Mouse (Mus musculus): ENCODE measurements around the gene Slc38a10. TPM values are rescaled to one million over a fixed set of nuclear protein-coding genes. Genes with fewer than 3 reads are reported as not detected.
A peak's percentile ranks its signal among the peaks of the same experiment; 100 is the strongest.

Slc38a10 gene
- polyA plus RNA-seq, 1 experiment from 2014 or later = 83.7 TPM

DNA sequence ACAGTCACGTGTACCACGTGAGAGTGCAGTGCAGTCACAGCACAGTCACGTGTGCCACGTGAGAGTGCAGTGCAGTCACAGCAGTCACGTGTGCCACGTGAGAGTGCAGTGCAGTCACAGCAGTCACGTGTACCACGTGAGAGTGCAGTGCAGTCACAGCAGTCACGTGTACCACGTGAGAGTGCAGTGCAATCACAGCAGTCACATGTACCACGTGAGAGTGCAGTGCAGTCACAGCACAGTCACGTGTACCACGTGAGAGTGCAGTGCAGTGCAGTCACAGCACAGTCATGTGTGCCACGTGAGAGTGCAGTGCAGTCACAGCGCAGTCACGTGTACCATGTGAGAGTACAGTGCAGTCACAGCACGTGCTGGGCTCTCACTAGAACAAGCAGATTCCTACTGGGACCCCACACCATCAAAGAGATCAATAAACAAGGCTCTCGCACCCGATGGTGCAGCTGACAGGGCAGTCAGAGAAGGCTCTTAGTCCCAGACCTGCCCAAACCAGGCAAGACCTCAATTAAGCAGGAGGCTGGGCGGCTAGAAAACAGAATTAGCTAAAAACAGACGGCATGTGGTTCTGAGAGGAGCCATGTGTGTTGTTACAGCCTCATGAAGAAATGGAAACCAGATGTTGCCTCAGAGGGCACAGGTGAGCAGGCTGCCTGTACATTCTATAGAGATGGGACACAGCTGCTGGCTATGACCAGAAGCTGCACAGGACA is 36.5 kb downstream of the Slc38a10 start:
- Histone ChIP-seq H3K27me3 (replicated peaks) (no peaks in the 10 kb centered on the region), H3K36me3 (peaks cover 62% of the 10 kb centered on the region), H3K27ac (replicated peaks) (no peak overlapping the region), H3K4me2 (no peak overlapping the region), H3K9me3 (no peaks in the 10 kb centered on the region), H3K9ac (no peak overlapping the region), H3K4me3 (no peak overlapping the region), H3K4me1 (peaks cover 43% of the 10 kb centered on the region)
- 91% methylated on average over 21 of the region's 21 CpGs for WGBS
- ATAC-seq (ENCODE audit: extremely low read depth, insufficient number of reproducible peaks, low FRiP score, low TSS enrichment) = no peak

GRCm38 (mm10) chr11:120112136-120112535 is 39.0 kb downstream of the Slc38a10 start:
- peak overlapping the region; percentile 8; the same call in 1 of the 2 replicates for H3K9ac ChIP-seq
- WGBS = 48% methylated on average over 4 of the region's 4 CpGs
- H3K9me3 ChIP-seq = no peaks in the 10 kb centered on the region
- peak; percentile 51; the same call in 1 of the 2 replicates for ATAC-seq (ENCODE audit: extremely low read depth, insufficient number of reproducible peaks, low FRiP score, low TSS enrichment)
- H3K4me3 ChIP-seq = no peak overlapping the region
- H3K4me2 ChIP-seq = 0 out of 2 replicates have a peak overlapping the region, but pooled peaks have one; percentile 11
- no peaks in the 10 kb centered on the region for H3K27me3 ChIP-seq (replicated peaks)
- H3K4me1 ChIP-seq = peaks cover 39% of the 10 kb centered on the region
- H3K36me3 ChIP-seq = peaks cover 65% of the 10 kb centered on the region
- peak overlapping the region; percentile 75 for H3K27ac ChIP-seq (replicated peaks)

GRCm38 (mm10) chr11:120111033-120111432 is 40.1 kb downstream of the Slc38a10 start:
- H3K9me3 ChIP-seq = no peaks in the 10 kb centered on the region
- no peak for ATAC-seq (ENCODE audit: extremely low read depth, insufficient number of reproducible peaks, low FRiP score, low TSS enrichment)
- H3K27ac ChIP-seq (replicated peaks) = peak overlapping the region; percentile 75; the same call in 1 of the 2 replicates
- peaks cover 65% of the 10 kb centered on the region for H3K36me3 ChIP-seq
- H3K4me2 ChIP-seq = no peak overlapping the region
- no peak overlapping the region for H3K4me3 ChIP-seq
- H3K9ac ChIP-seq = 0 out of 2 replicates have a peak overlapping the region, but pooled peaks have one; percentile 8
- no peaks in the 10 kb centered on the region for H3K27me3 ChIP-seq (replicated peaks)
- 4% methylated on average over 2 of the region's 2 CpGs for WGBS
- H3K4me1 ChIP-seq = peaks cover 39% of the 10 kb centered on the region

- peaks cover 65% of the 10 kb centered on the region for H3K36me3 ChIP-seq
- H3K9me3 ChIP-seq = no peaks in the 10 kb centered on the region
- 61% methylated on average over 7 of the region's 7 CpGs for WGBS
- H3K27me3 ChIP-seq (replicated peaks) = no peaks in the 10 kb centered on the region
- no peak for ATAC-seq (ENCODE audit: extremely low read depth, insufficient number of reproducible peaks, low FRiP score, low TSS enrichment)
- no peak overlapping the region for H3K27ac ChIP-seq (replicated peaks)
- no peak overlapping the region for H3K4me2 ChIP-seq
- peaks cover 39% of the 10 kb centered on the region for H3K4me1 ChIP-seq
- 0 out of 2 replicates have a peak overlapping the region, but pooled peaks have one; percentile 8 for H3K9ac ChIP-seq
- H3K4me3 ChIP-seq = no peak overlapping the region
Measured at GRCm38 (mm10) chr11:120110554-120110953, 40.6 kb downstream of the Slc38a10 start.

DNA sequence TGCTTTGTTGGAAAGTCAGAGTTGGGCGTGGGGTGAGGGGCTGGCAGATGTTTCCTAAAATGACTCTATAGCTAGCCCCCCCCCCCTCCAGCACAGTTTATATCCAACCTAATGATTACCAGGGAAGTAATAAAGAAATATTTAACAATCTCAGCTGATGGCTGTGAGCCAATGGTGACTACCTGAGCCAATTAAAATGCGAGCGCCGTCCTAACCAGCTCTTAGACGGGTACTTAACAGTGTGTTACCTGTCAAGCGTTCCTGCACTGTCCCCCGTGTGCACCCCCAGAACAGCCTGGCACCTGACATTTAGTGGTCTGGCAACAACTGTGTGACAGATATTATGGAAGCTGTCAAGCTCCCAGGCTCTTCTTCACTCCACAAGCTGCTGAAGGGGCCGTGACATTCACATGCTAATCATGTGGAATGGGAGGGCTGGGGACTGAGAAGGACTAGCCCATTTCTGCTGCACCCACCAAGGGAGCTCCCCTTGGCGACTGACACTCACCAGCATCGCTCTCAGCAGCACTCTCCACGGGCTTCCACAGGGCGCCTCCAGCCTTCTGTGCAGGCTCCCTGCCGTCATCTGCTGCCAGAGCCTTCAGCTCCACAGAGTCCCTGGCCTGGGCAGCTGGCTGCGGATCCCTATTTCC is 41.5 kb downstream of the Slc38a10 start:
- no peak for ATAC-seq (ENCODE audit: extremely low read depth, insufficient number of reproducible peaks, low FRiP score, low TSS enrichment)
- Histone ChIP-seq H3K9me3 (no peaks in the 10 kb centered on the region), H3K4me3 (no peak overlapping the region), H3K36me3 (peaks cover 65% of the 10 kb centered on the region), H3K27me3 (replicated peaks) (no peaks in the 10 kb centered on the region), H3K4me1 (peaks cover 46% of the 10 kb centered on the region), H3K4me2 (no peak overlapping the region), H3K27ac (replicated peaks) (no peak overlapping the region), H3K9ac (no peak overlapping the region)
- WGBS = 79% methylated on average over 14 of the region's 14 CpGs

DNA sequence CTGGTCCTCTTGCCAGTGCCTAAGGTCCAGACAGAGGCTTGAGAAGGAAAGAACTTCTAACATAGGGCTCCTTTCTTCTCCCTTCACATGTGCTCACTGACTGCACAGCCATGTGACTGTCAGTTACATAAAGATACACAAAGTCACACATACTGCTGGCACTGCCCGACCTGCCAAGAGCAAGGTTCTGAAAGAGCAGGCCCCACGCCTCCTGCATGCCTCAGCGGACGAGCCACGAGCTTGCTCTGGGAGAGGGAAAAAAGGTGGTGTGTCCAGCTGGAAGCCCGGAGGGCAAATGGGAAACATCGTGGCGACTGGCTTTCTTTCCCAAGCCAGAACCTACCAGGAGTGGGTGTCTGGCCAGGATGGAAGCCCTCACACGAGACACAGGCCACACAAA is 43.4 kb downstream of the Slc38a10 start:
- ATAC-seq (ENCODE audit: extremely low read depth, insufficient number of reproducible peaks, low FRiP score, low TSS enrichment) = no peak
- H3K4me1 ChIP-seq = peaks cover 40% of the 10 kb centered on the region
- no peak overlapping the region for H3K9ac ChIP-seq
- H3K4me2 ChIP-seq = no peak overlapping the region
- H3K27me3 ChIP-seq (replicated peaks) = no peaks in the 10 kb centered on the region
- H3K27ac ChIP-seq (replicated peaks) = no peak overlapping the region
- no peaks in the 10 kb centered on the region for H3K9me3 ChIP-seq
- WGBS = 82% methylated on average over 9 of the region's 9 CpGs
- H3K4me3 ChIP-seq = no peak overlapping the region
- H3K36me3 ChIP-seq = peaks cover 73% of the 10 kb centered on the region

DNA sequence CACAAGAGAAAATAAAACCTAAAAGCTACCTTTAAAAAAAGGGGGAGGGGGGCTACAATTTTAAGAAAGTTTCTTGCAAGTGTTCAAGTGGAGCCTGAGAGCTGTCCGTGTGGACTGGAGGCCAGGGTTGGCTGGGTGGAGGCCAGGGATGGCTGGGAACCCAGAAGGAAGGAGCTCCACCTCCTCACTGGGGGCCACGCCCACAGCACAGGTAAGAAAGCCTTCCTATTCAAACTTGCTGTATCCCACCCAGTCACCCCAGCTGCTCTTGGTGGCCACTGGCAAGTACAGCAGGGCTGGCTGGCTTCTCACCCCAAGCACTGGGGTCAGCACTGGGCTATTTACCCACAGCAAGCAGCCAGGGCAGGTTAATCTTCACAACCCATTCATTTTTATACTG is 44.1 kb downstream of the Slc38a10 start:
- Histone ChIP-seq H3K9ac (no peak overlapping the region), H3K4me2 (no peak overlapping the region), H3K4me1 (peaks cover 33% of the 10 kb centered on the region), H3K36me3 (peaks cover 73% of the 10 kb centered on the region), H3K27ac (replicated peaks) (no peak overlapping the region), H3K9me3 (no peaks in the 10 kb centered on the region), H3K4me3 (no peak overlapping the region), H3K27me3 (replicated peaks) (no peaks in the 10 kb centered on the region)
- WGBS = 73% methylated on average over 2 of the region's 2 CpGs
- ATAC-seq (ENCODE audit: extremely low read depth, insufficient number of reproducible peaks, low FRiP score, low TSS enrichment) = no peak

- Histone ChIP-seq H3K4me3 (no peak overlapping the region), H3K9ac (peak overlapping the region; percentile 44; the same call in 1 of the 2 replicates), H3K4me1 (peaks cover 34% of the 10 kb centered on the region), H3K9me3 (no peaks in the 10 kb centered on the region), H3K4me2 (no peak overlapping the region), H3K27me3 (replicated peaks) (no peaks in the 10 kb centered on the region), H3K27ac (replicated peaks) (no peak overlapping the region), H3K36me3 (peaks cover 60% of the 10 kb centered on the region)
- WGBS = 82% methylated on average over 3 of the region's 3 CpGs
- no peak for ATAC-seq (ENCODE audit: extremely low read depth, insufficient number of reproducible peaks, low FRiP score, low TSS enrichment)
Measured at GRCm38 (mm10) chr11:120103431-120103997, 47.6 kb downstream of the Slc38a10 start.

DNA sequence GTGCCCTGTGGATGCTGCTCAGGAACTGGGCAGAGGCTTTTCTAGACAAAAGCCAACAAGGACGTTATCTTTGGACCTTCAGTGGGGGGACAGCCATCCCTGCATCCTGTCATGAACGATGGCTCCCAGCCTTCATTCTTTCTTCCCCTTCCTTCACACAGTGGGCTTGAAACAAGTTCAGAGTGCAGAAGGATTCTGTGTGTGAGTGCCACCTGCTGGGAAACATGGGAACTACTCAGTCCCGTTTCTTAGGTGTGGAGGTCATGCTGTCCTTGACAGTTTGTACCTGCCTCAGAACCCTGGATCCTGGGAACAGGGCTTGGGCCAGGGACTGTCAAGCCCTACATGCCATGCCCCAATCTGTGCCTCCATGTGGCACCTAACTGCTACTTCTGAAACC is 50.1 kb downstream of the Slc38a10 start:
- Histone ChIP-seq H3K4me3 (no peak overlapping the region), H3K27me3 (replicated peaks) (no peaks in the 10 kb centered on the region), H3K4me1 (peaks cover 43% of the 10 kb centered on the region), H3K4me2 (no peak overlapping the region), H3K9ac (peak overlapping the region; percentile 61; the same call in 1 of the 2 replicates), H3K27ac (replicated peaks) (peak overlapping the region; percentile 67), H3K36me3 (peaks cover 44% of the 10 kb centered on the region), H3K9me3 (no peaks in the 10 kb centered on the region)
- WGBS = 1% methylated on average over 3 of the region's 3 CpGs
- no peak for ATAC-seq (ENCODE audit: extremely low read depth, insufficient number of reproducible peaks, low FRiP score, low TSS enrichment)

DNA sequence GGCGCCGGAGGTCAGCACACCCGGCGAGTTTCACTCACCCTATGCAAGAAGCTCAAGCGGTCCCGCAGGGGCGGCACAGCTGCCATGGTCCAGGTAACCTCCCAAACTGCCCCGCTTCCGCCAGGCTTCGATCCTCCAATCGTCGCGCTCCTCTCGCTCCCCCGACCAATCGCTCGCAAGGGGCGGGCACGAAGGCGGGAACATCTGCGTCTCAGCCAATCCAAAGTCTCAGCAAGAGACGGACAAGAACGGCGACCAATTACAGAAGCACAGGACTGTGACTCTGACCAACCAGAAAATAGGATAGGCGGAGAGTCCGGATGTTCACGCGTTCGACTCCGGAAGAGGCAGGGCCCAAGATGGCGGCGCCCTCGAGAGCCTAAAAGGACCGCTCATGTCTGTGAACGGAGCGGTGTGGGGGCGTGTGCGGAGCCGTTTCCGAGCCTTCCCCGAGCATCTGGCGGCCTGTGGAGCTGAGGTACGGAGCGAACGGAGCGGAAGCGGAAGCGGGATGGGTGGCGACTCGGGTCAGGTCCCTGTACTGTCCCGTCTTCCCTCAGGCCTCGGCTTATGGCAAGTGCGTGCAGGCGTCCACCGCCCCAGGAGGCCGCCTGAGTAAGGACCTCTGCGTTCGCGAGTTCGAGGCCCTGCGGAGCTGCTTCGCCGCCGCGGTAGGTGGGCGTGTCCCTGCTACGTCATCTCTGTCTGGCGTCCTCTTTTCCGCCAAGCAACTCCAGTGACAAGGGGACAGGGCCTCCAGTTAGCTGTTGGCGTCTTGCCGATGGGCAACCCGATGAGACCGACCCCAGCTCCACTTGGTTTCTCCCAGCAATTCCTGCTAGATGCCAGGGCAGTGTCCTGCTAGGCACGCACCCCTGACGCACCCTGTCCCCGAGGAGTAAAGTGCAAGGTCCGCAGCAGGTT is 52.3 kb downstream of the Slc38a10 start, which contains the start of the genes Tepsin and Ndufaf8:
Tepsin (minus strand) TSS at position 144 of the 924 bp plus-strand sequence.
Ndufaf8 (plus strand) TSS at position 341 of the 924 bp plus-strand sequence.
- ATAC-seq (ENCODE audit: extremely low read depth, insufficient number of reproducible peaks, low FRiP score, low TSS enrichment) = peak; percentile 96
- under 1% methylated on average over 77 of the region's 77 CpGs for WGBS
- Histone ChIP-seq H3K4me2 (peak within 1 kb of the TSS; percentile 88), H3K36me3 (peaks cover 44% of the 10 kb centered on the region), H3K9me3 (no peaks in the 10 kb centered on the region), H3K27ac (replicated peaks) (peak within 1 kb of the TSS; percentile 96), H3K9ac (peak within 1 kb of the TSS; percentile 92), H3K4me1 (peaks cover 28% of the 10 kb centered on the region), H3K4me3 (peak within 1 kb of the TSS; percentile 96), H3K27me3 (replicated peaks) (no peaks in the 10 kb centered on the region)
